Mouse (Mus musculus): ENCODE measurements around the gene Bach1.

The Bach1 gene

GRCm38 (mm10) chr16:87711961-87712360 is 13.2 kb downstream of the Bach1 start:
- no peak for DNase-seq (ENCODE audit: low spot score in 2 of 2)

- DNase-seq (ENCODE audit: low spot score in 2 of 2) = no peak
Observed at GRCm38 (mm10) chr16:87712986-87713693, 14.4 kb downstream of the Bach1 start.

GRCm38 (mm10) chr16:87714550-87714949 is 15.8 kb downstream of the Bach1 start:
- DNase-seq (ENCODE audit: low spot score in 2 of 2) = no peak

GRCm38 (mm10) chr16:87715221-87715620 is 16.5 kb downstream of the Bach1 start:
- no peak for DNase-seq (ENCODE audit: low spot score in 2 of 2)

- no peak for DNase-seq (ENCODE audit: low spot score in 2 of 2)
Observed at GRCm38 (mm10) chr16:87716269-87716668, 17.5 kb downstream of the Bach1 start.

- no peak for DNase-seq (ENCODE audit: low spot score in 2 of 2)
Observed at GRCm38 (mm10) chr16:87717046-87717660, 18.4 kb downstream of the Bach1 start.

- no peak for DNase-seq (ENCODE audit: low spot score in 2 of 2)
Observed at GRCm38 (mm10) chr16:87719071-87719470, 20.3 kb downstream of the Bach1 start.

GRCm38 (mm10) chr16:87719688-87720283 is 21.0 kb downstream of the Bach1 start:
- DNase-seq (ENCODE audit: low spot score in 2 of 2) = no peak

- DNase-seq (ENCODE audit: low spot score in 2 of 2) = no peak
Observed at GRCm38 (mm10) chr16:87720851-87721409, 22.2 kb downstream of the Bach1 start.

GRCm38 (mm10) chr16:87722857-87723256 is 24.1 kb downstream of the Bach1 start:
- no peak for DNase-seq (ENCODE audit: low spot score in 2 of 2)

- DNase-seq (ENCODE audit: low spot score in 2 of 2) = no peak
Observed at GRCm38 (mm10) chr16:87723479-87723878, 24.7 kb downstream of the Bach1 start.

GRCm38 (mm10) chr16:87724826-87725225 is 26.1 kb downstream of the Bach1 start:
- no peak for DNase-seq (ENCODE audit: low spot score in 2 of 2)

- DNase-seq (ENCODE audit: low spot score in 2 of 2) = no peak
Observed at GRCm38 (mm10) chr16:87725241-87725640, 26.5 kb downstream of the Bach1 start.

GRCm38 (mm10) chr16:87725963-87726362 is 27.2 kb downstream of the Bach1 start:
- DNase-seq (ENCODE audit: low spot score in 2 of 2) = no peak

GRCm38 (mm10) chr16:87726369-87726768 is 27.6 kb downstream of the Bach1 start:
- no peak for DNase-seq (ENCODE audit: low spot score in 2 of 2)

GRCm38 (mm10) chr16:87727250-87727649 is 28.5 kb downstream of the Bach1 start:
- no peak for DNase-seq (ENCODE audit: low spot score in 2 of 2)

GRCm38 (mm10) chr16:87727918-87728317 is 29.2 kb downstream of the Bach1 start:
- DNase-seq (ENCODE audit: low spot score in 2 of 2) = no peak

- DNase-seq (ENCODE audit: low spot score in 2 of 2) = no peak
Observed at GRCm38 (mm10) chr16:87728703-87729102, 30.0 kb downstream of the Bach1 start.

- no peak for DNase-seq (ENCODE audit: low spot score in 2 of 2)
Observed at GRCm38 (mm10) chr16:87729469-87729868, 30.7 kb downstream of the Bach1 start.

GRCm38 (mm10) chr16:87734868-87735381 is 36.2 kb downstream of the Bach1 start:
- no peak for DNase-seq (ENCODE audit: low spot score in 2 of 2)

GRCm38 (mm10) chr16:87736106-87736505 is 37.4 kb downstream of the Bach1 start:
- DNase-seq (ENCODE audit: low spot score in 2 of 2) = no peak

GRCm38 (mm10) chr16:87737296-87737695 is 38.6 kb downstream of the Bach1 start:
- no peak for DNase-seq (ENCODE audit: low spot score in 2 of 2)
